Mouse (Mus musculus) frontal cortex, postnatal 14 days (tissue): ENCODE results near the gene Rack1.
"Not testable (repeated sequence)": the region's sequence is repeated elsewhere in the genome, so short reads cannot be mapped to it uniquely, and the experiment has no call there.

Experiments used
- DNase-seq, 2 experiments: peaks; one replicate each; pipeline ENCODE4 v3.0.0; 2022; ENCODE audit warnings: low spot score in 2 of 2

The Rack1 gene

GRCm38 (mm10) chr11:48818346-48818745, 18.2 kb downstream of the Rack1 start:
- peak; percentile 57 to 77 for DNase-seq

GRCm38 (mm10) chr11:48819614-48820307, 19.6 kb downstream of the Rack1 start:
- DNase-seq = no peak

- DNase-seq = no peak
These were observed 20.2 kb downstream of the Rack1 start for GRCm38 (mm10) chr11:48820308-48820674.

GRCm38 (mm10) chr11:48821299-48821698, 21.2 kb downstream of the Rack1 start:
- DNase-seq = not testable (repeated sequence)

GRCm38 (mm10) chr11:48822768-48823512, 22.8 kb downstream of the Rack1 start:
- no peak for DNase-seq

- DNase-seq = peak in 1 of 2 experiments; percentile 51
These were observed 23.4 kb downstream of the Rack1 start for GRCm38 (mm10) chr11:48823536-48823972.

- no peak for DNase-seq
These were observed 24.2 kb downstream of the Rack1 start for GRCm38 (mm10) chr11:48824311-48824830.

GRCm38 (mm10) chr11:48825979-48826751, 26.0 kb downstream of the Rack1 start, which contains the start of the genes Trim7 and Gm12184:
Trim7 (plus strand) TSS chr11:48826140.
Gm12184 (minus strand) TSS chr11:48826655.
- not testable (repeated sequence) for DNase-seq

GRCm38 (mm10) chr11:48826752-48827096, 26.6 kb downstream of the Rack1 start:
- no peak for DNase-seq

- DNase-seq = no peak
These were observed 27.8 kb downstream of the Rack1 start for GRCm38 (mm10) chr11:48827926-48828325.

GRCm38 (mm10) chr11:48830279-48830678, 30.1 kb downstream of the Rack1 start:
- DNase-seq = no peak

GRCm38 (mm10) chr11:48831273-48831672, 31.1 kb downstream of the Rack1 start:
- no peak for DNase-seq

- DNase-seq = no peak
These were observed 33.1 kb downstream of the Rack1 start for GRCm38 (mm10) chr11:48833078-48833730.

- DNase-seq = peak; percentile 85 to 92
These were observed 33.9 kb downstream of the Rack1 start for GRCm38 (mm10) chr11:48833731-48834639.

GRCm38 (mm10) chr11:48835923-48836322, 35.8 kb downstream of the Rack1 start:
- DNase-seq = no peak

- no peak for DNase-seq
These were observed 36.8 kb downstream of the Rack1 start for GRCm38 (mm10) chr11:48836990-48837309.

- DNase-seq = peak in 1 of 2 experiments; percentile 36
These were observed 37.4 kb downstream of the Rack1 start for GRCm38 (mm10) chr11:48837310-48838180.

GRCm38 (mm10) chr11:48838181-48838797, 38.2 kb downstream of the Rack1 start:
- DNase-seq = no peak
